Mouse (Mus musculus): ENCODE measurements around the gene Olfr1346.
"Not testable (repeated sequence)": the region's sequence is repeated elsewhere in the genome, so short reads cannot be mapped to it uniquely, and the experiment has no call there.

Olfr1346 gene

DNA sequence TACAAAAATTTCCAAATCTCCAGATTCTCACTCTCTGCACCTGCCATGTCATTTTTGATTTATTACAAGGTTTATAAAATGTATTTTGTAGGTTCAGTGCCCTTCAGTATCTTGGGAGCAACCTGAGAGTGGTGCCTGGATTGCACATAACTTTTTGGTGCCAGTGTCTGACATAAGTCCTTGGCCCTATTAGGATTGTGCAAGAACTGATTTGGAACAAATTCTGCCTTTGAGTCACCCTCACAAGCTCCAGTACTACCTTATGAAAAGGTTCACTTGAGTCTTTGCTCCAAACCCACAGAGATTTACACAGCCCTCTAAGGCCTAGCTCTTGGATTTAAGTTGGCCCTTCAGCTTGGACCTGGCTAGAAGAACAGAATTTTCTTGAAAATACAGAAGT, at the start of gene Olfr1346:
Gene Olfr1346, plus strand, starts transcription at position 151 of the 400 bp plus-strand sequence.
- no peak for DNase-seq (ENCODE audit: low read depth)

DNA sequence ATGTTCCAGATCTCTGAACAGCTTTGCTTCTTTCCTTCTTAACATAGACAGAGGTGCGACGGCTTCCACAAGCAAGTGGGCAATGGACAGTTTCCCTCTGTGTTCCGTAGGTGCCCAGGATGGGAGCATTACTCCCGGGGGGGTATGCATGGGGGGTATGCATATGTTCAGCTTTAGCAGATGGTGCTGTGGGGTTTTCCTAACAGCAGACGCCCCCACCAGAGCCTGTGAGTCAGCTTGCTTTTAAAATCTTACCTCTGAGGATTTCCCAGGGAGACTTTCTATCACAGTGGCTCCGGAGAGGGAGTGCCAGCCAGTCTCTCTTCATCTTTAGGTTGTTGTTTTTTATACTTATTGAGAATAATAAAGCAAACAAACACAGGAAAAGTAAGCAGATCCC, 47.0 kb upstream of the Olfr1346 start:
- no peak for DNase-seq (ENCODE audit: low read depth)

DNA sequence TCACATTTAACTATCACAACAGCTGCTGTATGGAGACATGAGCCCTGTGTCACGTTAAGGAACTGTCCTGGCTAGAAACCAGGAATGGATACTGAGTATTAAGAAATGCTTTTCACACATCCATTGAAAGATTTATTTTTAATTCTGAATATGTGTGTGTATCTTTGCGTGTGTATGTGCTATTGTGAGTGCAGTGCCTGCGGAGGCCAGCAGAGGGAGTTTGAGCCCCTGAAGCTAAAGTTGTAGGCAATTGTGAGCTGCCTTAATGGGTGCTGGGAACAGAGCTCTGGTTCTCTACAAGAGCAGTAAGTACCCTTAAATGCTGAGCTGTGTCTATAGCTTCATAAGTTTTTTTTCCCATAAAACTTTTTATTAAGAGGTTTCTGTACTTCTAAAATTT, 37.5 kb upstream of the Olfr1346 start:
- no peak for DNase-seq (ENCODE audit: low read depth)

DNA sequence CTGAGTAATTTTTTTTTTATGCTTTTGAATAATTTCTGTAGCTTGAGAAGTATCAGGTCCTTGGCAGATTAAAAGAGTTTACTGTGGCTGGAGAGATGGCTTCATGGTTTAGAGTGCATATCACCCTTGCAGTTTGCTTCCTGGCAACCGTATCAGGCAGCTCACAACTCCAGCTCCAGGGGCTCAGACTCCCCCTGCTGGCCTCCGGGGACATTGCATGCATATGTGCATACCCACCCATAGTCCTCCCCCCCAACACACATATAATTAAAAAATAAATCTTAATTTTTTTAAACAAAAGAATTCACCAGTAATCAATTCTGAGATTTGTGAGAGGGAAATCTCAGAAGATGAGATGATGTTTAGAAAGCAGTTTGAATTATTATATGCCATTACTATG, 36.6 kb upstream of the Olfr1346 start:
- peak; percentile 49 for DNase-seq (ENCODE audit: low read depth)

DNA sequence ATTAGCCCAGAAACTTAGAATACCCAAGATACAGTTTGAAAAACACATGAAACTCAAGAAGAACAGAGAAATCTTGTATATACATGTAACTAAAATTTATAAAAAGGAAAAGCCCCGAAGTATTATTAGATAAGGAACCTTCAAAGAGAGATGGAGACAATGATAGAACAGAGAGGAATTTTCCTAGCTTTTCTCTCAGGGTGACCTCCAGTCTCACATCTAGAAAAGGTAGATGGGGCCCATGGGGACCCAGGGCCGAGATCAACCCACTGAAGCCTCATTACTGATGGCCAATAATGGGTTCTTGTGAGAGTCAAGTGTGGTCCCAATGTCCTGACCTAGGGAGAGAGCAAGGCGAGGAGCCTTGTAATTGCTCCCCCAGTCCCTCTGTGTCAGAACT, 28.5 kb upstream of the Olfr1346 start, which contains the start of gene Olfr1344:
Gene Olfr1344, plus strand, starts transcription at position 301 of the 400 bp plus-strand sequence.
- no peak for DNase-seq (ENCODE audit: low read depth)

DNA sequence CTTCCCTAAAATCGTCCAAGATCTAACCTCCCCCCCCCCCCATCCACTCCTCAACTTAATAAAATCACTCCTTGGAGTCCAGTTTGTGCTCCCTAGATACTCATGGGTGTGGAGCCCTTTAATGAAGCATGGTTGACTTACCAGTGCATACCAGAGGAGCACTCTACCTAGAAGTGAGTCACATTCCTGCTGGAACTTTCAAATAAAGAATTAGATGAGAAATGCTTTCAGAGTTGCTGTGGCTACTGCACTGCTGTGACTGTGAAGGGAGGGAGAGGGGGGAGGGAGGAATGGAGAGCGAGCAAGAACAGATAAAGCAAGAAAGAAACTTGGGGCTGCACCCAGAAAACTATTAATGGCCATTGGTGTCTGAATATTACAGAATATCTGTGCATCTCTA, 25.7 kb upstream of the Olfr1346 start:
- no peak for DNase-seq (ENCODE audit: low read depth)

DNA sequence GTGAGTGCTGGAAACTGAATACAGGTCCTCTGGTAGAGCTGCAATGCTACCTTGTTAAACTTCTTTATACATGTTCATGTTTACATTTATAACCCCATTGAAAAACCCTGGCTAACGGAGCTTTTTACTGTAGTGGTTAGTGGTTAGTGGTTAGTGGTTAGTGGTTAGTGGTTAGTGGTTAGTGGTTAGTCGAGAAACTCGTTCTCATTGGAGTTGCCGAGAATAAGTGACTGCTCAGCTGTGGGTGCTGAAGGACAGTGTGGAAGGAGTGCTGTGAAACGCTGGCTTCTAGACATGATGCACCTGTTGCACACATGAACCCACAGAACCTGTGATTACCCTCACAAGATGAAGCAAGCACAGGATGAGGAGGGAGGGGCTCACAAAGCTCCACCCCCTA, 19.1 kb upstream of the Olfr1346 start:
- DNase-seq (ENCODE audit: low read depth) = peak; percentile 55

DNA sequence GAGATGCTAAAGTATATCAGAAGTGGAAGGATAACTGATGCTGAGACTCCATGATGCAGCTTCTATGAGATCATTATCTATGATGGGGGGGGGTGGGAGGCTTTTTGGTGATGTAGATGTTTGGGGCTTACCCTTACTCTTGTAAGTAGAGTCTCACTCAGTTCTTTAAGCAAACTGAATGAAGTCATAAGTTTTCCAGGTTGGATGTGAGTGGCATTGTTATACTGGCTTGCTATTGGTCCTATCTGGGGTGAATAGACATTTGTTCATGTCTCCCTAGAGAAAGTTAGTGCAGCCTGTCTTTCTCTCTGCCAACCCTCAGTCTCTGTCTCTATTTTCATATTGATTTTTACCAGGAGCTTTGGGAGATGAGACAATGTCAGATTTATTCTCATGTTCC, 11.0 kb upstream of the Olfr1346 start, which contains the start of gene Olfr1336:
Gene Olfr1336, plus strand, starts transcription at position 301 of the 400 bp plus-strand sequence.
- DNase-seq (ENCODE audit: low read depth) = no peak

DNA sequence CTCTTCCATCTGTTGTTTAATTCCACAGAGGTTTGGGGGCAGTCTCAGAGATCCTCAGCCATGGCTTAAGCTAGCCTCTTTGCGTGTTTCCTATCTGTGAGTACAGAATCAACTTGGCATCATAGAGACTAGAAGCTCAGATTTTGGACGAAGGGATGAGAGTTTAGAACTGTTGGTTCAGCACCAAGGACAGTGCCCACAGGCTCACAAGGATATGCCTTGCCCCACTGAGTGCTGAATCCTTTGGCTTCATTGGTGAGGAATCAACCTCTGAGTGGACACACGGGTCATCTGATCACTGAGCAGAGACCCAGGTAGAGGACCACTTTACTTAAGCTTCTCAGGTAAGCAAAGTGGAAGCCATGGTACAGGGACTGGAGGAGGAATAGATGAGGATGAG, 10.5 kb upstream of the Olfr1346 start:
- peak; percentile 19 for DNase-seq (ENCODE audit: low read depth)

DNA sequence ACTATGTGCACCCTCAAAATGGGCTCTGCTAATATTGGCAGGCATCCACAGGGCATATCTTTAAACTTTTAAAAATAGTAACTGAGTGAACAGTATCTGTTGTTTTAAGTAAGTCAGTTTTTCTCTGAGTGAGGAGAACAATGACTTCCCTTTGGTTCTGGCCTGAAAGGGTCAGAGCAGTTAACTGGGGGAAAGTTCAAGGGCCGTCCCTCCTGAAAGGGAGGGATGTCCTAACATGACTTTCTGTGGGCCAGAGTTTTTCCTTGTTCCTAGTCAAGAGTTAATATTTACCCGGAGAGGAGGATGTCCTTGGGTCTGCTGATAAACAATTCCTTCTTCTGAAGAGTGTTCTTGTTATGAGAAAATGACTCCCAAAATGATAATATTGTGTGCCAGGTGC, 10.7 kb downstream of the Olfr1346 start:
- DNase-seq (ENCODE audit: low read depth) = not testable (repeated sequence)

DNA sequence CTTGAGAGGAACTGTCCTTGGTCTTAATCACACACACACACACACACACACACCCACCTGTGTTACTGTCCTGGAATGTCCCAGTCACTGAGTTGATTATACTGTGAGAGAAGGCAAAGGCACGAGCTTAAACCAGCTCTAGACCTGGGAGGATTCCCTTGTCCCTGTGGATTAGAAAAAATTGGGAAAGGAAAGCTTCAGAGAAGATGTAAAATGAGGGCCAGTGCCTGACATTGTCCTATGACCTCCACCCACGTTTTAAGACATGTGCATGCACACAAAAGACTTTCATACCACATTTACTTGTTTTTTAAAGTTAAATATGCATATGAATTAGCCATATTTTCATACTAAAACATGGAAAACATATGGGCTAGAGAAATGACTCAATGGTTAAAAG, 19.9 kb downstream of the Olfr1346 start, which contains the start of gene Olfr5:
Gene Olfr5, minus strand, starts transcription at position 101 of the 400 bp plus-strand sequence.
- no peak for DNase-seq (ENCODE audit: low read depth)

DNA sequence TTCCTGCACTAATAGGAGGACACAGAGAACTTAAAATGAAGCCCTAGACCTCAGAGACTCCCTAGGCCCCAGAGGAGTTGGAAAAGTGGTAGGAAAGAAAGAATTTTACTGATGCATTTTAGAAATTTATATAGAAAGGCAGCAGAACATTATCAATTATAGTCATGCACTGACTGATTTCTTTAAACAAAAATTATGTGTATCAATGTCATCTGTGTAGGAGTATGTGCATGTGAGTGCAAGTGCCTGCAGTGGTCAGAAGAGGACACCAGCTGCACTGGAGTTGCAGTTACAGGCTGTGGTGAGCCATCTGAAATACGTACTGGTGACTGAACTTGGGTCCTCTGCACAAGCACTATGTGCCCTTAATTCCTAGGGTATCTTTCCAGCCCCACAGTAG, 32.8 kb downstream of the Olfr1346 start, which contains the start of gene Olfr1347:
Gene Olfr1347, minus strand, starts transcription at position 101 of the 400 bp plus-strand sequence.
- DNase-seq (ENCODE audit: low read depth) = no peak

DNA sequence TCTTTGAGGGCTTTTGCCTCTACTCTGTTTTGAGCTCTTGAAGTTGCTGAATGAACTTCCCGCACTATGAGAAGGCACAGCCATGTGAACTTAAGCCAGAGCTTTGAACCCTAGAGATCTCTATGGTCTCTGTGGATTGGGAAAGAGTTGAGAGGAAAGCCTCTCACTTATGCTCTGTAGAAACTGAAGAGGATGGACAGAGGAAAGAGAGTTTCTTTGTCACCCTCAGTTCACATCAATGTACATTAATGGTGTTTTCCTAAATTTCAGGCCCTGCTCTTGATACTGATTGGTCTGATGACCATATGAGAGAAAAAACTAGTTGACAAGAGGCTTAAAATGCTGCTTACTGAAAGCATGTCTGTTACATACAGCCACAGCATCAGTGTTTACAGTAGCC, 41.7 kb downstream of the Olfr1346 start, which contains the start of gene Olfr1348:
Gene Olfr1348, minus strand, starts transcription at position 101 of the 400 bp plus-strand sequence.
- no peak for DNase-seq (ENCODE audit: low read depth)

DNA sequence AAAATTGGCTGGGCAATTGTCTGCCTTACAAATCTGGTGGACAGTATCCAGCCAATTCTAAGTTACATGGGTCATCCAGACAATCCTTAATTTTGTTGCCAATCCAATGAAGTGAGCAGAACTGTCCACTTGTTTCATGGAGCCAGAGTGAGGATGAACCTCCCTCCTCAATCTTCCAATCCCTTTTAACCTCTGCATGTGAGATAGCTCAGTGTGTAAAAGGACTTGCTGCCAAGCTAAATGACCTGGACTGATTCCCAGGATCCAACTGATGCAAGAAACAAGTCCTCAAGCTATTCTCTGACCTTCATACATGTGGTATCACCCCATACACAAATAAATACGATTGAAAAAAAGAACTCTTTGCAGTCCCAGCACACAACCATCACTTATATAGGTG, 54.8 kb downstream of the Olfr1346 start:
- no peak for DNase-seq (ENCODE audit: low read depth)

DNA sequence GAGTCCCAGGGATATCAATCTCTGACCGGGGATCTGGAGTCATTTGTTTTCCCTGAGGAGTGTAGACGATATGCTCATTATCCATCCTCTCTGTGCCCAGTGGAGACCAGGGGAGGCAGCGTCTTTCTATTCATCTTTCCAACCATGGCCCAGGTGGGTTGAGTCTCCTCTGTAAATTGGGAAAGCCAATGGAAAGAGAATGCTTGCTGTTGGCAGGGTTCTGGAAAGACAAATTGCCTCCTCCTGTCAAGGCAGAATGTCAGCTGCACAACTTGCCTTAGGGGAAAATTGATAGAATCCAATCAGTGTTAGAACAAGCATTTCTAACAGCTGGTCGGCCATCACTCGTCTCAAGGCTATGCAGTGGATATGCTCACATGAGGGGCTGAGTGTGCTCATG, 55.9 kb downstream of the Olfr1346 start, which contains the start of gene Olfr1349:
Gene Olfr1349, minus strand, starts transcription at position 101 of the 400 bp plus-strand sequence.
- DNase-seq (ENCODE audit: low read depth) = no peak

DNA sequence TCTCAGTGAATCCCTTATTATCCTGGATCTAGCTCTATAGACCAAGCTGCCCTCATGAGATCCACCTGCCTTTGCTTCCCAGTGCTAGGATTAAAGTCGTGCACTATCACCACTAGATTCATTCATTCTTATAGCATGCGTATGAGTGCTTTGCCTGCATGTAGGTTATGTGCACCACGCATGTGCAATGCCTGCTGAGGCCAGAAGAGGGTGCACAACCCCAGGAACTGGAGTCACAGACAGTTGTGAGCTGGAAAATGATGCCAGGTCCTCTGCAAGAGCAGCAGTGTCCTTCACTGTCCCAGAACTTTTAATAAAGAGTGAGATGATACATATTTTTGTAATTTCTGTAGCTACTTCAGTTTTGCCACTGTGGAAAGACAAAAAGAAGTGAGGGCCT, 58.1 kb downstream of the Olfr1346 start:
- DNase-seq (ENCODE audit: low read depth) = peak; percentile 4

DNA sequence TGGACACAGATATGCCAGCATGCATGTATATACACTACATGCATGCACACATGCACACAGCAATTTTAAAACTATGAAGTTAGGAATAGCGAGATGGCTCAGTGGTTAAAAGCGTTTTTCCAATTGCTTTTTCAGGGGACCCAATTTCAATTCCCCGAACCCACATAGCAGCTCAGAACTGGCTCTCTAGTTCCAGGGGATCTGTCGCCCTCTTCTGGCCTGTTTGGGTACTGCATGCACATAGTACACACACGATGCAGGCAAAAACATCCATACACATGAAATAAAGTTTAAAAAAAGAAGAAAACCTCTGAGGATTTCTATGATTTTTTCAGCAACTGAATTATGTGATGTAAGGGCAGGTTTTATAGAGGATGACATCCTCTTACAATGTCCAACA, 59.2 kb downstream of the Olfr1346 start:
- DNase-seq (ENCODE audit: low read depth) = peak; percentile 11
